In genomic region chr10:61088468-61088867, GRCm38 (mm10) we compare ENCODE assay signal across 12 mouse cellular contexts. TPM values are rescaled to one million over a fixed set of nuclear protein-coding genes. Genes with fewer than 3 reads are reported as not detected.
A peak's percentile ranks its signal among the peaks of the same experiment; 100 is the strongest.
DNase-seq lines count a peak whose midpoint lies in the region; ATAC-seq lines count a peak whose summit lies in the region.
"Had no signal": no experiment of that assay in that cellular context is flagged by ENCODE, and none has a peak within 500 bp of the region (broad histone marks: within the 10 kb centered on the region; RNA-seq: fewer than 3 reads in every experiment).

No protein-coding gene starts in this region.

- H3K4me2 ChIP-seq in hindbrain, embryonic 14.5 days (replicated peaks) = 0 out of 2 replicates have a peak overlapping the region, but pooled peaks have one; percentile 74
- H3K4me2 ChIP-seq in hindbrain, embryonic 11.5 days (replicated peaks; ENCODE audit: low read depth, low read length) = no peak overlapping the region
- H3K4me2 ChIP-seq in kidney, embryonic 16.5 days (replicated peaks; ENCODE audit: low read depth, low read length) = no peak overlapping the region
- H3K4me2 ChIP-seq in forebrain, embryonic 15.5 days (replicated peaks) = no peak overlapping the region

- no peak overlapping the region for H3K9ac ChIP-seq in hindbrain, embryonic 14.5 days
- H3K9ac ChIP-seq in hindbrain, embryonic 11.5 days (ENCODE audit: low read depth, low read length) = no peak overlapping the region
- H3K9ac ChIP-seq in kidney, embryonic 16.5 days (replicated peaks; ENCODE audit: low read length) = no peak overlapping the region
- no peak overlapping the region for H3K9ac ChIP-seq in forebrain, embryonic 15.5 days (replicated peaks)

- DNase-seq in cerebellum, postnatal 10 days = peak; percentile 38 to 59
- DNase-seq in cerebellum, adult 11-12 months = no peak
- no peak for DNase-seq in hindbrain, embryonic 14.5 days (ENCODE audit: low spot score)
- no peak for DNase-seq in hindbrain, embryonic 11.5 days (ENCODE audit: low spot score)
- DNase-seq in NIH3T3 (ENCODE audit: low read depth) = peak; percentile 25
- DNase-seq in right cerebral cortex, postnatal 10 days (ENCODE audit: low spot score in 2 of 2) = no peak

- H3K36me3 ChIP-seq in hindbrain, embryonic 14.5 days (replicated peaks; ENCODE audit: control insufficient read depth, insufficient read depth) = no peaks in the 10 kb centered on the region
- no peaks in the 10 kb centered on the region for H3K36me3 ChIP-seq in hindbrain, embryonic 11.5 days (ENCODE audit: control insufficient read depth, insufficient read depth, low read length)
- no peaks in the 10 kb centered on the region for H3K36me3 ChIP-seq in kidney, embryonic 16.5 days (ENCODE audit: insufficient read depth, low read length)
- no peaks in the 10 kb centered on the region for H3K36me3 ChIP-seq in forebrain, embryonic 15.5 days
- H3K36me3 ChIP-seq: embryonic facial prominence, embryonic 15.5 days; hindbrain, embryonic 10.5 days; limb, embryonic 15.5 days had no signal

- 81% methylated on average over 3 of the region's 3 CpGs for WGBS in hindbrain, embryonic 14.5 days
- 86% methylated on average over 3 of the region's 3 CpGs for WGBS in hindbrain, embryonic 11.5 days
- 68% methylated on average over 3 of the region's 3 CpGs for WGBS in kidney, embryonic 16.5 days
- 94% methylated on average over 3 of the region's 3 CpGs for WGBS in forebrain, embryonic 15.5 days

- no peak overlapping the region for H3K4me3 ChIP-seq in hindbrain, embryonic 14.5 days (replicated peaks; ENCODE audit: low read length)
- no peak overlapping the region for H3K4me3 ChIP-seq in hindbrain, embryonic 11.5 days (ENCODE audit: low read depth, low read length)
- no peak overlapping the region for H3K4me3 ChIP-seq in kidney, embryonic 16.5 days (ENCODE audit: low read length)
- H3K4me3 ChIP-seq in forebrain, embryonic 15.5 days = no peak overlapping the region
- H3K4me3 ChIP-seq: myocyte had no signal

- peaks cover 12% of the 10 kb centered on the region for H3K4me1 ChIP-seq in hindbrain, embryonic 14.5 days (replicated peaks; ENCODE audit: control insufficient read depth, insufficient read depth, low read length)
- peaks cover 5% of the 10 kb centered on the region for H3K4me1 ChIP-seq in hindbrain, embryonic 11.5 days (replicated peaks; ENCODE audit: control insufficient read depth, insufficient read depth, low read length)
- H3K4me1 ChIP-seq in kidney, embryonic 16.5 days (ENCODE audit: insufficient read depth, low read length) = peaks cover 11% of the 10 kb centered on the region
- peaks cover 17% of the 10 kb centered on the region for H3K4me1 ChIP-seq in forebrain, embryonic 15.5 days

- no peaks in the 10 kb centered on the region for H3K9me3 ChIP-seq in hindbrain, embryonic 14.5 days (ENCODE audit: control insufficient read depth, low read length)
- H3K9me3 ChIP-seq in hindbrain, embryonic 11.5 days (ENCODE audit: control insufficient read depth, low read length) = no peaks in the 10 kb centered on the region
- H3K9me3 ChIP-seq in kidney, embryonic 16.5 days (ENCODE audit: low read length) = no peaks in the 10 kb centered on the region
- no peaks in the 10 kb centered on the region for H3K9me3 ChIP-seq in forebrain, embryonic 15.5 days
- H3K9me3 ChIP-seq: embryonic facial prominence, embryonic 15.5 days; hindbrain, embryonic 10.5 days; limb, embryonic 15.5 days had no signal

- no peak for ATAC-seq in hindbrain, embryonic 14.5 days (ENCODE audit: low FRiP score)
- ATAC-seq in hindbrain, embryonic 11.5 days (ENCODE audit: low FRiP score) = no peak
- ATAC-seq in kidney, embryonic 16.5 days (ENCODE audit: low FRiP score, low TSS enrichment) = no peak
- ATAC-seq in forebrain, embryonic 15.5 days (replicated peaks) = no peak

- H3K27me3 ChIP-seq in hindbrain, embryonic 14.5 days (ENCODE audit: control insufficient read depth, insufficient read depth, low read length) = no peaks in the 10 kb centered on the region
- no peaks in the 10 kb centered on the region for H3K27me3 ChIP-seq in hindbrain, embryonic 11.5 days (ENCODE audit: control insufficient read depth, insufficient read depth, low read length)
- no peaks in the 10 kb centered on the region for H3K27me3 ChIP-seq in kidney, embryonic 16.5 days (ENCODE audit: insufficient read depth, low read length)
- no peaks in the 10 kb centered on the region for H3K27me3 ChIP-seq in forebrain, embryonic 15.5 days
- H3K27me3 ChIP-seq: embryonic facial prominence, embryonic 15.5 days; limb, embryonic 15.5 days had no signal

- no peak overlapping the region for H3K27ac ChIP-seq in hindbrain, embryonic 14.5 days
- H3K27ac ChIP-seq in hindbrain, embryonic 11.5 days (ENCODE audit: low read depth, low read length) = no peak overlapping the region
- H3K27ac ChIP-seq in kidney, embryonic 16.5 days (ENCODE audit: low read length) = peak overlapping the region; percentile 9; the same call in 1 of the 2 replicates
- H3K27ac ChIP-seq in forebrain, embryonic 15.5 days (replicated peaks) = no peak overlapping the region
- H3K27ac ChIP-seq: embryonic facial prominence, embryonic 15.5 days; limb, embryonic 15.5 days had no signal

RNA-seq across cellular contexts. Expression of gene Pcbd1, which starts 0.7 kb away (rescaled TPM):
- 47.6 and 48.5 TPM in 2 replicates for polyA plus RNA-seq in hindbrain, embryonic 14.5 days (2014; fragmentation: Nextera tagmentation; extraction: Ambion mirVana)
- polyA plus RNA-seq in hindbrain, embryonic 11.5 days (2014; fragmentation: Nextera tagmentation; extraction: Ambion mirVana) = 20.3 and 23.8 TPM in 2 replicates
- polyA plus RNA-seq in kidney, embryonic 16.5 days (2015; fragmentation: Nextera tagmentation; extraction: Ambion mirVana) = 183 TPM in 2 replicates
- 15.8 and 16.5 TPM in 2 replicates for polyA plus RNA-seq in forebrain, embryonic 15.5 days (2015; fragmentation: Nextera tagmentation; extraction: Ambion mirVana)

RNA-seq across cellular contexts. Expression of gene Sgpl1, which starts 59.0 kb away (rescaled TPM):
- polyA plus RNA-seq in hindbrain, embryonic 14.5 days (2014; fragmentation: Nextera tagmentation; extraction: Ambion mirVana) = 53.6 and 54.5 TPM in 2 replicates
- 79.3 and 92.3 TPM in 2 replicates for polyA plus RNA-seq in hindbrain, embryonic 11.5 days (2014; fragmentation: Nextera tagmentation; extraction: Ambion mirVana)
- 75.9 and 76.5 TPM in 2 replicates for polyA plus RNA-seq in kidney, embryonic 16.5 days (2015; fragmentation: Nextera tagmentation; extraction: Ambion mirVana)
- 63.6 and 65.8 TPM in 2 replicates for polyA plus RNA-seq in forebrain, embryonic 15.5 days (2015; fragmentation: Nextera tagmentation; extraction: Ambion mirVana)

Comparison
In these comparisons a context has a peak if more than half of its experiments do, and no peak if none do; other contexts are left out.
1. DNase-seq: peak in cerebellum, postnatal 10 days (2 of 2) and NIH3T3 (single experiment); none in cerebellum, adult 11-12 months (single experiment), hindbrain, embryonic 14.5 days (single experiment), hindbrain, embryonic 11.5 days (single experiment) and right cerebral cortex, postnatal 10 days (0 of 2).